Mouse (Mus musculus): ENCODE results near the gene Zfp593.

Zfp593 gene

GRCm38 (mm10) chr4:134222793-134223600 is 22.4 kb downstream of the Zfp593 start:
- DNase-seq: no peak

DNA sequence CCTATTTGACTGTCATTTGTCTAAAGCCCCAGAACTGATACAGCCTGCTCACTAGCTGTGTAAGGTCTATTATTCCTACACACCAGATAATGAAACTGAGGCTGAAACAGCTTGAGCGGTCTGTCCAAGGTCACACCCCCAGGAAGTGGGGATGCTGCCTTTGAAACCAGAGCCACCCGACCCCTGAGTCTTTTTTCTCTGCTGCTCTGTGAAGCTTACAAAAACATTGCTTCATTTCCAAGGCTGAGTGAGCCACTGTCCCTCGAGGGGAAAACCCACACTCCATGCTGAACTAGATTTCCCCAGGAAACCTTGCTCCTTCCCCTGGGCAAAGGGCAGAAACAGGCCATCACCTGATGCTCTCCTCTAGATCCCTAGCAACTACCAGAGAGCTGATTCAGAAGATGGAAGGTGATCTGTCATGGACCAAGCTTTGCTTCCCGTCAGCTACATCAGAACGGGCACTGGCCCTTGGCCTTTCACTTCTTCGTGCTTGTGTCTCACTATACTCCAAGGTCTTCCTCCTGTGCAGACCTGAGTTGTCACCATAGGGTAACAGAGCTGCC is 38.8 kb downstream of the Zfp593 start:
- no peak for DNase-seq

- DNase-seq: no peak
Measured at GRCm38 (mm10) chr4:134203340-134203896, 42.0 kb downstream of the Zfp593 start.

GRCm38 (mm10) chr4:134202904-134203303 is 42.5 kb downstream of the Zfp593 start, which contains the start of gene Gm7534:
TSS of gene Gm7534 (minus strand) at chr4:134203004.
- DNase-seq: no peak

GRCm38 (mm10) chr4:134199371-134199770 is 46.0 kb downstream of the Zfp593 start:
- no peak for DNase-seq

Measured in cerebellum, adult 11 months (tissue).